Mouse (Mus musculus) yolk sac, embryonic 10.5 days (tissue): ENCODE measurements around the gene Efnb3.

Source experiments
- DNase-seq: peaks from one replicate; pipeline ENCODE4 v3.0.0-alpha.2; 2017; ENCODE audit warnings: low spot score

Efnb3 gene

DNA sequence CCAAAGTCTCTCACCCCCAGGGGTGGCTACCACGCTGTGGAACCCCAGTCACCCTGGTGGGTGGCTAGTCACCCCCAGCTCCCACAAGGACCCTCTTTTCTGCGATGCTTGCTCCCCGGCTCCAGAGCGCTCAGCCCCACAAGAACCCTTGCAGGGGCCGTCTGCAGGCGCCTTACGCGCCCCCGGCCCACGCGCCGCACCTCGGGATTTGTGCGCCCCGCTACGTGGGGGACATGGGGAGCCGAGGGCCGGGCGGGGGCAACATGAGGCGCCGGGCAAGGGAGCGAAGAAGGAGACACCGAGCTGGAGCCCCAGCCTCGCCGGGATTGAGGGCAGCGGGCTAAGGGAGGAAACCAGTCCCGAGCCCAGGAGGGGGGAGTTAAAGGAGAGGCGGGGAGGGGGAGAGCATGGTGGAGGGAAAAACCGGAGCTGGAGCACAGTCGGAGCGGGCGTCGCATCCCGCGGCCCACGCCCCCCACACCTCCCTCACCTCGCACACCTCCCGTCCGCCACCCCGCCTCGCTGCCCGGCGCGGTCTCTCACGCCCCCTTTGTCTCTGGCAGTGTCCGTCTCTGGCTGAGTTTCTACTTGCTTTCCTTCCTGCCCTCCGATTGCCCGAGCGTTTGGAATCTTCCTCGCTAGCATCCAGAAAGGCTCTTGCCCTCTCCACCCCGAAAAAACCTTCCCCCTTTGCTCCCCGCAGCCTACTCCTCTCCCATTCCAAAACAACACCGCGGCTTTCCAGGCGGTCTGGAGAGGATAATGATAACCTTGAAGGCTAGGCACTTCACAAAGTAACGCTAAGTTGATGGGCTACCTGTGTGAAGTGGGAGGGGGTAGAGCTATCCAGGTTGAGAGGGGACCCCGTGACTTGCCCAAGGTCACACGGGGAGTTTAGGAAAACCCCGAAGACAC lies at the start of gene Efnb3:
Gene Efnb3 (minus strand): TSS at position 355 of the 915 bp plus-strand sequence.
- peak; percentile 66 for DNase-seq

DNA sequence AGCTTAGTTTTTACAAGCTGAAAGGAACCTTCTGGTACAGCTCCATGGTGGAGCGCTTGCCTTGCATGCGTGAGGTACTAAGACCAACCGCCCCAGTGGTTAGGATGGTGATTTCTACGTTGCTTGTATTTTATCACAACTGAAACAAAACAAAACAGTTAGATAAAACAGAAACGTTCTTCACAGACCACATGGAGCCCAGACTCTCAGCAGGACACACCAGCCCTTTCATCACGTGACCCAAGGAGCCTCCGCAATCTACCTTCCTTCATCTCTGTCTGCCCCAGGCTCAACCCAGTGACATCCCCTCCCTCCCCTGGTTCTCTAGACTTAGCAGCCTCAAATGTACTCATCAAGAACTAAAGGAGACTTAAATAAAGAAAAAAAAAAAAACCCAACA lies 49.4 kb upstream of the Efnb3 start:
- no peak for DNase-seq

DNA sequence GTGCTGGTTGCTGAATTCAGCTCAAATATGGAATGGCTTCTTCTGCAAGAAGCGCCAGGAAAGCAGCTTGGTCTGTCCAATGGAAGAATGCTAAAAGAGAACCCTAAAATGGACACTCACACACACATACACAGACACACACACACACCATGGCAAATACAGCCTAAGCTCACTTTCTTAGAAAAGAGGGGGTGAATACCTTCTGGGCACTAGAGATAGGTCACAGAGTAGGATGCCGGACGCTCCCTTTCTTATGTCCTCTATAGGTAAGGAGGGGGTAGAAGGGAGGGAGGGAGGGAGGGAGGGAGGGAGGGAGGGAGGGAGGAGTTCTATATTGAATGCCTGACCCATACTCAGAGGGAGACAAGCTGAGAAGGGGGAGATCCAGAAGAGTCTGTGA lies 48.5 kb upstream of the Efnb3 start:
- no peak for DNase-seq

DNA sequence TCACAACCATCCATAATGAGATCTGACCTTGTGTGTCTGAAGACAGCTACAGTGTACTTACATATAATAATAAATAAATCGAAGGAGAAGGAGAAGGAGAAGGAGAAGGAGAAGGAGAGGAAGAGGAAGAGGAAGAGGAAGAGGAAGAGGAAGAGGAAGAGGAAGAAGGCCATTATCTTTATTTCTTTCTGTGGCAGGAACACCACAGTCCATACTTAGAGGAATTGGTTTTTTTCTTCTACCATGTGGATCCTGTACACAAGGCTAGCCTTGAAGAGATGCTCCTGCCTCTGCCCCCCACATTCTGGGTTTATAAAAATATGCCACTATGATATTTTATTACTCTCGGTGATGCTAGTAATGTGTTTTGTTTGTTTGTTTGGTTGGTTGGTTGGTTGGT lies 46.8 kb upstream of the Efnb3 start:
- no peak for DNase-seq

DNA sequence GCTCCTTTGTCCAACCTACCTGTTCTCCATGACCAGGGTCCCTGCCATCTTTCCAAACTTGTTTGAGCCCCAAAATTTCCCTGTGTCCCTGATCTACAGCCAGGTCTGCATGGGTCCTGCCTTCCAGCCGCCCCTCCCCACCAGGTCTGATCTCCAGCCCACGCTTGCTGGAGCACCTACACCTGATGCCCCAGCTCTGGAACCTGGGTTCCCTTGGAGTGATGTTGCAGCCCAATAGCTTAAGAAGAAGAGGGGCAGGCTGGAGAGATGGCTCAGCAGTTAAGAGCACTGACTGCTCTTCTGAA lies 46.4 kb upstream of the Efnb3 start:
- DNase-seq = no peak

DNA sequence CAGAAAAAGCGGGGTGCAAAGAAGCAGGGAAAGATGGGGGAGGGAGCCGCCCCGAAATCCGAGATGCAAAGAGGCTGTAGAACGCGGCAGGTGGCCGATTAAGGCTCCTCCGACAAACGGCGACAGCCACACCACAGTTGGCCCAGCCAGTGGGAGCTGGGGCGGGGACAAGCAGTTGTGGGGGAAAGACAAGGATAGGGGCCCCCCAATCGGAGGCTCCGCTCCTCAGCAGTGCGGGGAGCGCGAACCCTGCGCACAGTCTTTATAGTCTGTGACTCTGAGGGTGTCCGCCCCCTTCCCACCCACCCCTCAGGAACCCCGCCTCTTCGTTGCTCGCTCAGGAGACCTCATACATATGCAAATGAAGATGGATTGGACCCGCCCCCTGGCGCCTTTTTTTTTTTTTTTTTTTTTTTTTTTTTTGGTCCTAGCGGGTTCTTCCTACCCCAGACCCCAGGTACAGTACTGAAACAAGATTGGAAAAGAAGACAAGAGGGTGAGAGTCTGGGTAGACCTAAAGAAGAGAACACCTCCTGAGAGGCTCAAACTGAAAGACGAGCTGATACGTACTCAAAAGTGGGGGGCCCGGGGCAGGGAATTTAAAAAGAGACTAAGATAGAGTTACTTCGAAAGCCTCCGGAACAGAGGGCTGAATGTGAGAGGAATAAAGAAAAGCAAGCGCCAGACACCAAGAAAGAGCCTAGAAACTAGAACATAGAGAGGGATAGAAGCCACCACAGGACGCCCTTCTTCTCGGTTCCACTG lies 45.9 kb upstream of the Efnb3 start, which contains the start of gene Atp1b2:
Gene Atp1b2 (minus strand): TSS at position 217 of the 765 bp plus-strand sequence.
- peak; percentile 80 for DNase-seq

DNA sequence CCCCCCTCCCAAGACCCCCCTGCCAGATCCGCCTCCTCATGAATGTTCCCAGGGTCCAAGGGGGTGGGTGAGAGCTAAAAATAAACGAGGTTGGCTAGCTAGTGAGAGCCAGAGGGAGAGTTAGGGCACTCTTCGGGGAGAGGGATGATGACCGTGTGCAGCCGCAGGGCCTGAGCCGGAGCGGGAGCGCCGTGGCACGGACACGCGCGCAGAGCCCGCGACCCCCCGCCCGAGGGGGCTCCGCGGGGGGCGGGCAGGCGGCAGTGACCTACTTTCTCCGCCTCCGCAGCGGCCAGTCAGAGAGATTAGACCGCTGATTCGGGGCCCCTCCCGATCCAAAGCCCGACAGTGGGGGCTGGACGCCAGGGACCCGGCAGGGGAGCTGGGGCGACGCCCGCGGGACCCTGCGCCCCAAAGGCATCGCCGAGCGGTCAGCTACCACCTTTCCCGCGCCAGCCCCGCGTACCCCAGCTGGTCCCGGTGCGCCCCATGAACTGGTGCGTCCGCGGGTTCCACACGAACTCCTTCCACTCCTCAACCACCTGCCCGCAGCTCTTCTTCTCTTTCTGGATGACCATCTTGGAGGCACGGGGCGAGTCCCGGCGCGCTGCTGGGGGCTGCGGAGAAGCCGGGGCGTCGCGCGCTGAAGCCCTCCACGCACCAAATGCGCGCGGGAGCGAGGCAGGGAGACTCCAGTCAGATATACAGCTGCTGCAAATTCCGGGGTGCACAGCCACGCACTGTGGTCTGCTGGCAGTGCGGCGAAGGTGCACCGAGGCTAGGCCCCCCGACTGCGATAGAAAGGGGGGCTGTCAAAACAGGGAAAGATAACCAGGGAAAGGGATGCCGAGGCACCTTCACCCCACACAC lies 45.0 kb upstream of the Efnb3 start:
- no peak for DNase-seq

DNA sequence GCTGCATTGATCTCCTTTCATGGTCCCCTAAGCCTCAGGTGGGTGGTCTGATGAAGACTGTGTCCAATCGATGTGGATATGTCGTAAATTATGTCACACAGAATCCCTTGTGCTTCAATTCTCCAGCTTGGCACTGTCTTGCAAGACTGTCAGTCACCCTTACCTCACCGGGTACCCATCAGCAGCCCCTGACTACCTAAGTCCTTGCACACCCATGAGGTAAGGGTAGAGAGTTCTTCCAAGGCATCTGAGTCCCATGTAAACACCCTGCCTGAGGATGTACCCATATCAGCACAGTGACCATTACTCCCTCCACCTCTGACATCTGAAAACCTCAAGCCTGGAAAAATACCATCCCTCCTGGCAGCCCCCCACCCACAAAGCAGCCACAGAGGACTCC lies 44.3 kb upstream of the Efnb3 start:
- no peak for DNase-seq

DNA sequence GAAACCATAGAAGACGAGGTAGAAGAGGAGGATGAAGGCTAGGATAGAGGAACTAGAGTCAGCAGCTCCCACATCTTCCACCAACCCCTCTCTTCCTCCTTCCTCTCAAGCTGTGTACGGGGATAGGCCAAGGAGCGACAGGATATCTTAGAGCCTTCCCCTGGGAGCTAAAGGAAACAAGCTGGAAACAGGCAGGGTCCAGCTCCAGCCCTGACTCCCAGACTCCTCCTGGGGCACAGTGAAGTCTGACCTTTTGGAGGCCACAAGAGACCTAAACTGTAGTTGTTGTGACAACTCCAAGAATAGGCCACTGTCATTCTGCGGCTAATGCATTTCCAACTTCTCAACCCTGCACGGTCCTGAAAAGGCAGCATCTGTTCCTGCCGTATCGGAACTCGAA lies 43.5 kb upstream of the Efnb3 start:
- DNase-seq = no peak

DNA sequence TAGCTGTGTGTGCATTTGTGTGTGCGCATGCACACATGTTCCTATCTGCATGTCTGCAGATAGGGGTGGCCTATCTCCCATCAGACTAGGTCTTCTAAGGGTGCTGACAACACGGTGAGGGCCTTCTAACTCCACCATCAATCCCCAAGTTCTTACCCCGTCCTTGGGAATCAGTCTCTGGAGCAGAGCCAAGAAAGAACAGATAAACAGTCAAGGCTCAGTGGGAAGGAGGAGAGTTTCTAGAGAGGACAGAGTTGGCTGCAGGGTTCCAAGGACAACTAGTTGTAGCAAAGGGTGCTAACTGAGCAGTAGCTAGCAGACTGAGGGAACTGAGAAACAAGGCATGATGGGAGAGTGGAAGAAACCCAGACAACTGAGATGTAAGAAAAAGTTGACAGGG lies 41.8 kb upstream of the Efnb3 start:
- DNase-seq = no peak

DNA sequence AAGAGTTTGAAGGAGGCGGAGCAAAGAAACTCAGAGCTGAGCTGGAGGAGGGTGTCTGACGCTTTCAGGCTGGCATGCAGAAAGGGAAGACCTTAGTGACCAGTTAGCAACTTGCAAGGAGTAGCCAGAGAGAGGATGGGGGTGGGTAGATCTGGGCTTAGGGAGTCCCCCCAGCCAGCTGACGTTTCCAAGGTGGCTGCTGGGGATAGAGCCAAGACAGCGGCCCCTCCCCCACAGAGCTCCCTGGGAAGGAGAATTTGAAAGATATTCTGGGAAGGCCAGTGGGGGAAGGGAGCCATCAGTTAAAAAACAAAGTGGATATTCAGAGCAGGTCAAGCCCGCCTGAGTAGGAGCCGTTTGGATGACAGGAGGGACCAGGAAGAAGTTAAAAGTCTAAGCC lies 40.1 kb upstream of the Efnb3 start:
- no peak for DNase-seq

DNA sequence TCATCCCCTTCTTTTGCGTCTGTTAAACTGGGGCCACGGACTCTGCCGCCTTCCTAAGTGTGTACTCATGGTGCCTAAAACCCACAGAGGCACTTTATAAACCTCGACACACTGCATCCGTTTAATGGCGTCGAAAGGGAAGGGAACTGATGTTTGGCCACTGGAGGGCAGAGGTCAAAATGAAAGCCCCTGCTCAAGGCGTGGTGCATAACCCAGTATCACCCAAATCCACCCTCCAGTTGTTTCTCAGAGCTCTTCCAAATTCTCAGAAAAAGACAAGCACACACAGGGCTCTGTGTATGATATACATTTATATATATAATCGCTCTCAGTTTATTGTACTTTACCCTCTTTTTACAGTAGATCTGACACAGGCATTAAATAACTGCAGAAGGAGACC lies 39.4 kb upstream of the Efnb3 start:
- DNase-seq = no peak

DNA sequence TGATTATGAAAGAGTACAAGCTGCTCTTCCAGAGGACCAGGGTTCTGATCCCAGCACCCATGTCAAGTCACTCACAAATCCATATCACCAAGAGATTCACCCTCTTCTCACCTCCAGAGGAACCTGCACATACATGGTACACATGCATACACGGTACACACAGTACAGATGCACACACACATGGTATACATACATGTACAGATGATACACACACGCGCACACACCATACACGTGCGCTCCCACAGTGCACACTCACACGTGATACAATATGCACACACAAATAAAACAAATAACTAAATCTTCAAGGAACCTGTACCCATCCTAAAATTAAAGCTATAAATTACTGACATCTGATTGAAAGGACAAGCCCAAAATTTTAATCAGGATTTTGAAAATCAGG lies 34.8 kb upstream of the Efnb3 start:
- DNase-seq = no peak

DNA sequence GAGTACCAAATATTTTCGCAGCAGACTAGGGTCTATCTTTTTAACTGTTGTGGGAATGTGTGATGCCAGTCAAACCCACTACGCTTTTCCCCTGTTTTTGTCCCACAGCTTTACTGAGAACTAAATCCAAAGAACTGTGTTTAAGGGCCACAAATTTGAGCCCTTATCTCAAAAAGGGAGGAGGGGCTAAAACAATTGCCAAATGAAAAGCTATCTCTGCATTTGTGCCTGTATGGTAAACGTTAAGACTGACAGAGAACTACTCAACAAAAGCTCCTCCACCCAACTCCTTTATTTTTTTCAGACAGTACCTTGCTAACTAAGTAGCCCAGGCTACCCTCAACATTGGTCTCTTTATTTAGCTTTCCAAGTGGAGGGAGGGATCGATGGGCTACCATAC lies 32.8 kb upstream of the Efnb3 start:
- no peak for DNase-seq

DNA sequence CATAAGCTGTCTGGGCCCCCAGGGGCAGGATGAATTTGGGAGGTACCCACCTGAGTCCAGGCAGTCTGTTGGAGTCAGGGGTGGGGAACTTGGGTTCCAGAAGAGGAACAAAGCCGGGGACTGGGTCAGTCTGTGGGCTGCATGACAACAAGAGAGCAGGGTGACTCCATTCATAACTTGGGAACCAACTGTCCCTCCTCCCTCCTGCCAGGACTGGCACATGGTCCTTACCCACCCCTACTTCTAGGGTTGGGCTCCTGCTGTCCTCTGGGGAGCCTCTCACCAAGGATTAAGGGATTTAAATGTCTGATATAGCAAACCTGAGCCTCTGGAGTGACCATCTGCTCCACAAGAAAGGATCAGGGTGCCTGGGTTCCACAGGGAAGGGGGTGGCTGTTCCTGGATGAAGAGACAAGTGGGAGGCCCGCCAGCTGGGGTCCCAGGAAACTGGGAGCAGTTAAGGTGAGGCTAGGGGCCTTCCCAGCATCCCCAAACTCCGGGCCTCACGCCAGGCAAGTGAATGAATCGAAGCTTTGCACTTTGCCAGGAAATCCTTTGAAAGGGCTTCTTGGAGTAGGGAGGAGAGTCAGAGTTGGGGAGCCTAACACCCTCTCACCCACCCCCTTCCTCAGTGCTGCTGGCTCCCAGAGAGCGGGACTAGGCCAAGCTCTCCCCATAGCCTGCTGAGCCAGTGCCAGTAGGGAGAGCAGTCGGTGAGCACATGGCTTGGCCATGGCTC lies 32.1 kb upstream of the Efnb3 start:
- no peak for DNase-seq

DNA sequence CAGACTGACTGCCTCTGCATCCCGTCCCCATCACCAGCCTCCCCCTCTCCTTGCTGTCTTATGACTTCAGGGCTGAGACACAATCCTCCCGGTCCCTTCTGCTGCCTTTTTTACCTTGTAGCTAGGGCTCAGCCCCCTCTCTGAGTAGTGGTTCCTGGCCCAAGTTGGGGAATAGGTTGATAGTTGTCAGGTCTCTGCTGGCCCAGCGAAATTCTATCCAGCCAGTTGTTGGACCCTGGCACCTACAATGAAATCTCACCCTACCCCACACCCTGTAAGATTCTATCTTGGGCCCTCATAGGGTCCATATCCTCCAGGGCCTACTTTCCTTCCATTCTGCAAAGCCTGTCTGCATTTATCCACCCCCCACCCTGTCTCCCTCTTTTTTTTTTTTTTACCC lies 31.4 kb upstream of the Efnb3 start:
- DNase-seq = no peak

DNA sequence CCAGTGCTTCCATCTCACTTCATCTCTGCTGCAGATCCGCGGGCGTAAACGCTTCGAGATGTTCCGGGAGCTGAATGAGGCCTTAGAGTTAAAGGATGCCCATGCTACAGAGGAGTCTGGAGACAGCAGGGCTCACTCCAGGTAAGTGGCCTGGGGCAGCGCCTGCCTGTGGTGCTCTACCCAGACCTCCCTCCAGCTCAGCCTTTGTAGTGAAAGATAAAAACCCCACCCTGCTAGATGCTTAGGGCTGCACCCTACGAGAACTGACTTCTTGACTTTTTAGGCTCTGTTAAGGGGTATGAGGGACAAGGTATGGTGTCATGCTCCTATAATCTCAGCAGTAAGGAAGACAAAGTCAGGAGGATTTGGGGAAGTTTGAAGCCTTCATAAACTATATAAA lies 30.6 kb upstream of the Efnb3 start:
- no peak for DNase-seq

DNA sequence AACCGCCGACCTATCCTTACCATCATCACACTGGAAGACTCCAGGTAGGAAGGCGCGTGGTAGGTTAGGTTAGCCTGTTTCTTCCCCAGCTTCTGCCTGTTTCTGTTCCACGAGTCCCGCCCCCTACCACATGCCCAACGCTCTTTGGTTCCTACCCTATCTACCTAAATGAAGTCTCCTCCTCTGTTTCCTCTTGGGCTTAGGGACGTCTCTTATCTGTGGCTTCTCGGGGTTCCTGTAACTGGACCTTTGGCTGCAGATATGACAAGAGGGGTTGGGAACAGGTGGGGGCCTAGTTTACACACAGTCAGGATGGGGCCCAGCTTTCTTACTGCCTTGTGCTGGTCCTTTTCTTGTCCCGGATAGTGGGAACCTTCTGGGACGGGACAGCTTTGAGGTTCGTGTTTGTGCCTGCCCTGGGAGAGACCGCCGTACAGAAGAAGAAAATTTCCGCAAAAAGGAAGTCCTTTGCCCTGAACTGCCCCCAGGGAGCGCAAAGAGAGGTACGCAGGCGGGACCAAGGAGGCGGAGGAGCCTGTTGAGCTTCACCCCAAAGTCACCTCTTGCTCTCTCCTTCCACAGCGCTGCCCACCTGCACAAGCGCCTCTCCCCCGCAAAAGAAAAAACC lies 29.3 kb upstream of the Efnb3 start:
- no peak for DNase-seq

DNA sequence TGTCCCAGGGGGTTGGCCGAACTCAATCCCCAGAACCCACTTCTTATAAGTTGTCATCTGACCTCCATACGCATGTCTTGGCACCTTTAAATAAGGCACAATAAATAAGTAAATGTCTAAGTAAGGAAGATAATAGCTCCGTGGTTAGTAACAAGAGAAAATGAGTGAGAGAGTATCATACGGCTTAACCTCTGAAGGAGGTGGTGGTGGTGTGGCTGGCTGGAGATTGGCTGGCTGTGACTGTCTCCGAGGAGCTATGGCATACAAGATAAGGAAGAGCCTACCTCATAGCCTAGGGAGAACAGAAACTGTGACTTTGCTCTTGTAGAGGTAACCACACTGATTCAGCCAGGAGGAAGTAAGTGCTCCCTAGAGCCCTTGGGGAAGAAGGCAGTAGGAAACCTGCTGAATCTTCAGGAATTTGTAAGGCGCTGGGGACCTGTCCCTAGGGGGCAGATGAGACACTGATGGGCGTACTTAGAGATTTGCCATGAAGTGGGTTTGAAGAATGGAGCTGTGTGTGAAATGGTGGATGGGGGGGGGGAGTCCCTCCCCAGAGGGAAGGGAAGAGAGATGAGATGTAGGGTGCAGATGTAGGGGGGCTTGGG lies 25.8 kb upstream of the Efnb3 start:
- DNase-seq = no peak

DNA sequence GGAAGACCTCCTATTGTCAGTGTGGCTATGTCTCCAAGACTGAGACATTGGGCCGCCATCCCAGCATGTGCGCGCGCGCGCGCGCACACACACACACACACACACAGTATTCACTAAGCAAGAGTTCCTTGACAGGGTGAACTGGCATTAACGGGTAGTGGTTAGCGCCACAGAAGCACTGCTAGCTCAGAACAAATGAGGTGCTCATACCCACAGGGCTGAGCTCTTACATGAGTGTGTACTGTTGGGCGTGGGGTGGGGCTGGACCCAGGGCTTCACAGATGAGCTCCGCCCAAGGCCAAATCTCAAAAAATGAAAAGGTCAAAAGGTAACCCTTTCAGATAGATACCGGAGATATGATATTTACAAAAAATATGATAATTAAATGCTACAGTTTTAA lies 24.9 kb upstream of the Efnb3 start:
- DNase-seq = no peak

DNA sequence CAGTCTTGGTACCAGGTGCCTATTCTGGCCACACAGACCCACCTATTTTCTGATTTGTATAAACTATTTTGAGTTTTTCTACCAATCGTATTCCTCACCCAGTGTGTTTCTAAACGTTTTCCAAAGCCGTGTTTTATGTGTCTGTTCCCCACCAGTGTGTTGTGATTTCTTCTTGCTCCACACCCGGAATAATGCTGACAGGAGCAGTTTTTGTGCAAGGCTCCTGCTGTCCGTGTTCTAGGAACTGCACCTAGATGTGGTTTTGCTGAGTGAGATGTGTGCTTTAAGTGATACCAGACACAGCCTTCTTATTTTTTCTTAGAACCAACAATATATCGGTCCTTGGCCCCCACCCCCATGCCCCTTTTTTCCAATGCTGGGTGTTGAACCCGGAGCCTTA lies 24.0 kb upstream of the Efnb3 start:
- DNase-seq = no peak
